In the genomic region with DNA sequence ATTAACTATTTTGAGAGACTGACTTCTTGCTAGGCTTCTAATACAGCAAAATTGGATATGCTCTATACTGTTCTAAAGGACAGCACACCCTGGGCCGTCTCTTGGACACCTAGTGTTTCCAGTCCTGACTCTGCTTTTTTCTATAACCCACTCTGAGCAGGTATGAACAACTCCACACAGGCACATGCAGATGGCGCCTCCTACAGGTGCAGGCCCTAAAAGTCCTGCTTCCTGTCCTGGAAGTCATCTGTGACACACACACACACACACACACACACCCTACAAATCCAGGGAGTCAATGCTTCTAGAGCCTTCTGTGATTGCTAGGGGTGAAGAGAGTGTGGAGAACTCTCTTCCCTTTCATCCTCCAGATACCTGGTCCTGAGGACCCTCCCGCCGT, we compare ENCODE assay signal across 9 mouse cellular contexts. TPM values are rescaled to one million over a fixed set of nuclear protein-coding genes. Genes with fewer than 3 reads are reported as not detected.
DNase-seq lines count a peak whose midpoint lies in the region; ATAC-seq and TF ChIP-seq lines count a peak whose summit lies in the region.
"Had no signal": no experiment of that assay in that cellular context is flagged by ENCODE, and none has a peak within 500 bp of the region (broad histone marks: within the 10 kb centered on the region; RNA-seq: fewer than 3 reads in every experiment).

No protein-coding gene starts in this region.

- WGBS in kidney, adult 2 months, result 91% methylated on average over 4 of the region's 4 CpGs
- WGBS in kidney, embryonic 14.5 days, result 86% methylated on average over 4 of the region's 4 CpGs
- WGBS in midbrain, embryonic 14.5 days, result 90% methylated on average over 4 of the region's 4 CpGs

- TF ChIP-seq CTCF in kidney, adult 2 months (conservative IDR thresholded peaks at IDR 0.05; ENCODE audit: insufficient read depth, insufficient read length, low read depth, low read length), result peak; percentile 58
- TF ChIP-seq CTCF in embryonic fibroblast, embryonic 13.5 days (IDR thresholded peaks at IDR 0.05; ENCODE audit: borderline replicate concordance, insufficient read depth, low read length), result peak; percentile 11; the same call in 1 of the 2 replicates

- no peak overlapping the region for H3K9ac ChIP-seq in kidney, embryonic 14.5 days (ENCODE audit: low read depth, low read length)
- H3K9ac ChIP-seq in midbrain, embryonic 14.5 days (replicated peaks; ENCODE audit: low read length), result no peak overlapping the region
- H3K9ac ChIP-seq: neural tube, embryonic 13.5 days had no signal

- no peak for ATAC-seq in kidney, embryonic 14.5 days (ENCODE audit: low FRiP score, low TSS enrichment)
- no peak for ATAC-seq in midbrain, embryonic 14.5 days (ENCODE audit: low FRiP score, low TSS enrichment)

- H3K4me3 ChIP-seq in kidney, adult 2 months (ENCODE audit: insufficient read depth, low read depth, low read length), result no peak overlapping the region
- no peak overlapping the region for H3K4me3 ChIP-seq in kidney, embryonic 14.5 days (ENCODE audit: low read length)
- no peak overlapping the region for H3K4me3 ChIP-seq in embryonic fibroblast, embryonic 13.5 days (ENCODE audit: insufficient read depth, low read length)
- no peak overlapping the region for H3K4me3 ChIP-seq in midbrain, embryonic 14.5 days (replicated peaks; ENCODE audit: low read depth, low read length)
- H3K4me3 ChIP-seq: neural tube, embryonic 13.5 days had no signal

- DNase-seq in kidney, adult 2 months, result peak; percentile 55
- peak; percentile 60 for DNase-seq in R1 (ENCODE audit: low read depth, low spot score)
- DNase-seq in spleen, postnatal 4 days (ENCODE audit: low spot score in 2 of 2), result peak; percentile 44 to 69
- DNase-seq in frontal cortex, postnatal 14 days (ENCODE audit: low spot score in 2 of 2), result no peak
- no peak for DNase-seq in midbrain, embryonic 14.5 days
- DNase-seq in left cerebral cortex, adult 8-10 months (ENCODE audit: low spot score in 2 of 2), result no peak

- no peaks in the 10 kb centered on the region for H3K4me1 ChIP-seq in kidney, adult 2 months (ENCODE audit: control insufficient read depth, insufficient read depth, low read length)
- H3K4me1 ChIP-seq in kidney, embryonic 14.5 days (ENCODE audit: control insufficient read depth, insufficient read depth, low read length), result 0 out of 2 replicates have a peak, but pooled peaks cover 7% of the 10 kb centered on the region
- H3K4me1 ChIP-seq in embryonic fibroblast, embryonic 13.5 days (ENCODE audit: control insufficient read depth, insufficient read depth, low read length), result no peaks in the 10 kb centered on the region
- no peaks in the 10 kb centered on the region for H3K4me1 ChIP-seq in midbrain, embryonic 14.5 days (ENCODE audit: control insufficient read depth, insufficient read depth, low read length)

- no peaks in the 10 kb centered on the region for H3K27me3 ChIP-seq in kidney, adult 2 months (replicated peaks; ENCODE audit: control insufficient read depth, insufficient read depth, low read length)
- H3K27me3 ChIP-seq in kidney, embryonic 14.5 days (ENCODE audit: control insufficient read depth, insufficient read depth, low read length), result no peaks in the 10 kb centered on the region
- no peaks in the 10 kb centered on the region for H3K27me3 ChIP-seq in midbrain, embryonic 14.5 days (ENCODE audit: control insufficient read depth, insufficient read depth, low read length)
- H3K27me3 ChIP-seq: neural tube, embryonic 13.5 days had no signal

- no peak for TF ChIP-seq POLR2A in kidney, adult 2 months (IDR thresholded peaks at IDR 0.05; ENCODE audit: low read depth, low read length)
- TF ChIP-seq POLR2A in embryonic fibroblast, embryonic 13.5 days (IDR thresholded peaks at IDR 0.05; ENCODE audit: low read depth, low read length), result no peak

- no peaks in the 10 kb centered on the region for H3K36me3 ChIP-seq in kidney, adult 2 months (ENCODE audit: control insufficient read depth, insufficient read depth, low read length)
- no peaks in the 10 kb centered on the region for H3K36me3 ChIP-seq in kidney, embryonic 14.5 days (ENCODE audit: control insufficient read depth, insufficient read depth, low read length)
- no peaks in the 10 kb centered on the region for H3K36me3 ChIP-seq in midbrain, embryonic 14.5 days (ENCODE audit: control insufficient read depth, insufficient read depth, low read length)
- H3K36me3 ChIP-seq: neural tube, embryonic 13.5 days had no signal

- H3K27ac ChIP-seq in kidney, adult 2 months (ENCODE audit: insufficient read depth, low read depth, low read length), result no peak overlapping the region
- H3K27ac ChIP-seq in kidney, embryonic 14.5 days (ENCODE audit: low read depth, low read length), result no peak overlapping the region
- no peak overlapping the region for H3K27ac ChIP-seq in embryonic fibroblast, embryonic 13.5 days (ENCODE audit: insufficient read depth, low read length)
- H3K27ac ChIP-seq in midbrain, embryonic 14.5 days (replicated peaks; ENCODE audit: low read depth, low read length), result no peak overlapping the region
- H3K27ac ChIP-seq: neural tube, embryonic 13.5 days had no signal

- H3K4me2 ChIP-seq in kidney, embryonic 14.5 days (replicated peaks; ENCODE audit: low read depth, low read length), result no peak overlapping the region
- no peak overlapping the region for H3K4me2 ChIP-seq in midbrain, embryonic 14.5 days (ENCODE audit: low read length)
- H3K4me2 ChIP-seq: neural tube, embryonic 13.5 days had no signal

- no peaks in the 10 kb centered on the region for H3K9me3 ChIP-seq in kidney, embryonic 14.5 days (ENCODE audit: control insufficient read depth, low read length)
- no peaks in the 10 kb centered on the region for H3K9me3 ChIP-seq in midbrain, embryonic 14.5 days (ENCODE audit: control insufficient read depth, low read length)
- H3K9me3 ChIP-seq: neural tube, embryonic 13.5 days had no signal

RNA-seq across cellular contexts. Expression of gene Batf, which starts 40.8 kb away (rescaled TPM):
- polyA plus RNA-seq in kidney, adult 2 months (2012; rRNA removed), result 1.7 and 2.0 TPM in 2 replicates
- 2.7 and 2.9 TPM in 2 replicates for polyA plus RNA-seq in kidney, embryonic 14.5 days (2014; fragmentation: Nextera tagmentation; extraction: Ambion mirVana)
- 2.1 and 2.2 TPM in 2 replicates for polyA plus RNA-seq in embryonic fibroblast, embryonic 13.5 days (2011; ENCODE audit: insufficient read length, low read depth, missing spikeins)
- polyA plus RNA-seq in midbrain, embryonic 14.5 days (2014; fragmentation: Nextera tagmentation; extraction: Ambion mirVana), result 0.68 TPM in 1 of 2 replicates, not detected in the other
- under 1 TPM in 3 of 4 experiments, not detected in 1; 0.52 to 0.84 (median 0.59) TPM for total RNA-seq in left cerebral cortex, adult 8-10 months (2022)

RNA-seq across cellular contexts. Expression of gene Jdp2, which starts 46.8 kb away (rescaled TPM):
- 6.2 and 7.7 TPM in 2 replicates for polyA plus RNA-seq in kidney, adult 2 months (2012; rRNA removed)
- 0.49 and 0.66 TPM in 2 replicates for polyA plus RNA-seq in kidney, embryonic 14.5 days (2014; fragmentation: Nextera tagmentation; extraction: Ambion mirVana)
- polyA plus RNA-seq in embryonic fibroblast, embryonic 13.5 days (2011; ENCODE audit: insufficient read length, low read depth, missing spikeins), result 63.9 and 73.7 TPM in 2 replicates
- 0.68 and 1.1 TPM in 2 replicates for polyA plus RNA-seq in midbrain, embryonic 14.5 days (2014; fragmentation: Nextera tagmentation; extraction: Ambion mirVana)
- total RNA-seq in left cerebral cortex, adult 8-10 months (2022), result 10 to 100 TPM; 49.9 to 67.7 (median 55.7) TPM

Comparison
In these comparisons a context has a peak if more than half of its experiments do, and no peak if none do; other contexts are left out.
1. DNase-seq: peak in kidney, adult 2 months (single experiment), R1 (single experiment) and spleen, postnatal 4 days (2 of 2); none in frontal cortex, postnatal 14 days (0 of 2), midbrain, embryonic 14.5 days (single experiment) and left cerebral cortex, adult 8-10 months (0 of 2).